Mouse (Mus musculus): Measurements from ENCODE around the gene Tmem62.
A peak's percentile ranks its signal among the peaks of the same experiment; 100 is the strongest.
"Not testable (repeated sequence)": the region's sequence is repeated elsewhere in the genome, so short reads cannot be mapped to it uniquely, and the experiment has no call there.

The Tmem62 gene

DNA sequence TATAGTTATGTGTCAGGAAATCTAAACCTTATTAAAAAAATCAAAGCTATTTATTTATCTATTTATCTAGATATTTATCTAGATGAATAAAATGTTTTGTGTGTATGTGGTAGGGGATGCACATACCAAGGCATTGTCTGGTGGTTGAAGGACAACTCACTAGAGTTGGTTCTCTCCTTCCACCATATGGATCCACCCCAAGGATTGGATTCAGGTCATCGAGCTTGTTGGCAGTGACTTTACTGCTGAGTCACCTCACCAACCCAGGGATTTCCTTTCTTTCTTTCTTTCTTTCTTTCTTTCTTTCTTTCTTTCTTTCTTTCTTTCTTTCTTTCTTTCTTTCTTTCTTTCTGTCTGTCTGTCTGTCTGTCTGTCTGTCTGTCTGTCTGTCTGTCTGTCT, 19.8 kb downstream of the Tmem62 start:
- DNase-seq, result not testable (repeated sequence)

DNA sequence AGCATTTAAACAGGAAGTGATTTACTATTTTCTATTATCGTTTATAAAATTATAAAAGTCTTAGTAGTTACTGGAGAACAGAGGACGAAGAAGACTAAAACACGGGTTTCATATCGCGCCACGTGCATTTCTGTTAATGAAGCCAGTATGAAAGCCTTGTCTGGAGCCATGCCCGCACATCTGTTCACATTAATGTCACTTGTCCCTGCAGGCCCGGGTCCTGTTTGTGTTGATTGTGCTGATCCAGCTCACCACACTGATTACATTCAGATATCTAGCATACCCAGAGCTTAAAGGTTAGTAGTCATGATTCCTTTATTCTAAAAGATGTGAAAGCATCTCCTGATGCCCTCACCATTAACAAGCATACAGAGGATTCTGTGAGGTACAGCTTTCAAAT, 22.0 kb downstream of the Tmem62 start:
- no peak for DNase-seq

DNA sequence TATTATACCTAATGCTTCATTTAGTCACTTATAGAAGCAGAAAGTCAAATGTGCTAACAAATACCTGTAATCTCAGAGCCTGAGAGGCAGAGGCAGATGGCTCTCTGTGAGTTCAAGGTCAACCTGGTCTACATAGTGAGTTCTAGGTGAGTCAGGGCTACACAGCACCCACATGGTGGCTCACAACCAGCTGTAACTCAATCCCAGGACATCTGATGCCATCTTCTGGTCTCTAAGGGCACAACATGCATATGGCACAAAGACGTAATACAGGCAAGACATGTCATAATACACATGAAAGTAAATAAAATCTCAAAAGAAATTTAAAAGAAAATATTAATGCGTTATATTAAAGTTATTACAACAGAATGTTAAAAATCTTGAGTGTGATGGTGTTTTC, 26.8 kb downstream of the Tmem62 start:
- DNase-seq, result no peak

DNA sequence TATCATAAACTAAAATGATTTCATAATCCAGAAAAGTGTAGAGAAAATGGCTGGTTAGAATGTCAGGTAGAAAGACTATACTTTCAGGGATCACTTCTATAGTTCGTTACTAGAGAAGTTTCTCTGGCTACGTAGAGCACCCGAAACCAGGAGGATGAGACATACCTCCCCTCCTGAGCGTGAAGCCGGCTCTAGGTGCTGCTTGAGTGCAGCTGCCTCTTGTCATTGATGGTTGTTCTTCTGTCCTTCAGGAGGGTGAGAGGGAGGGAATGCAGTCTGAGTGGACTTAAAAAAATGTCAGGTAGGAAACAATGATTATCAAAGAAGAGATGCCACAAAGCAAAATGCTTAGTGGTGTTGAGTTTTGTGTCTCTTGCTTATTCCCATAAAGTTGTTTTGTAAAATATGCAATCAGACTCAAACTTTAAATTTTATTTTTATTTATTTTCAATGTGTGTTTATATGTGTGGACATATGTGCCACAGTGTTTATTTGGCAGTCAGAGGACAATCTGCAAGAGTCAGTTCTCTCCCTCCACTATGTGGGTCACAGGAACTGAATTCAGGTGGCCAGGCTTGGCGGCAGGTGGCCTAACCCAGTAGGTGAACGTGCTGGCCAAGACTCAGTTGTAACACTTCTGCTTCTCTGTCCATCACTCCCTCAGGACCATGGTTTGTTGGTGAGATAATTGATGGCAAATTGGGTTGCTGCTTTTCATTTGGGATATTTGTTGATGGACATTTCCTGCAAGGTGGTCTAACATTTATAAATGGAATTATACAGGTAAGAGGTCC, 27.4 kb downstream of the Tmem62 start:
- no peak for DNase-seq

DNA sequence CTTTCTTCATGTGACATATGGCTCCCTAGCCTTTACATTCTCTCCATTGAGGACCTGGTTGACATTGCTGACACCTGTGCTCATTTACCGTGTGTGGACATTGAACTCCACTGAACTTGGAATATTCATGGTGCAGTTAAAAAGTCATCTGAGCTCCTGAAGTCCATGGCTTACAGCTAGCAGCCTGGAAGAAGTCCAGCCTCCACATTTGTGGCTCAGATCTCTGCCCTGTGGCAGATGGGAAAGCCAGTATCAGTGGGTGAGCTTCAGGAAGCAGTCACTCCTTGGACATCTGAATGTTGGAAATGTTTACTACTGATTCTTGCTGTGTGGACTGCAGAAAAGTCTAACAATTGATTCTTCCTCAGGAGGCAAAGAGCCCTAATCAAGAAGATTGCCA, 30.2 kb downstream of the Tmem62 start:
- DNase-seq, result no peak

DNA sequence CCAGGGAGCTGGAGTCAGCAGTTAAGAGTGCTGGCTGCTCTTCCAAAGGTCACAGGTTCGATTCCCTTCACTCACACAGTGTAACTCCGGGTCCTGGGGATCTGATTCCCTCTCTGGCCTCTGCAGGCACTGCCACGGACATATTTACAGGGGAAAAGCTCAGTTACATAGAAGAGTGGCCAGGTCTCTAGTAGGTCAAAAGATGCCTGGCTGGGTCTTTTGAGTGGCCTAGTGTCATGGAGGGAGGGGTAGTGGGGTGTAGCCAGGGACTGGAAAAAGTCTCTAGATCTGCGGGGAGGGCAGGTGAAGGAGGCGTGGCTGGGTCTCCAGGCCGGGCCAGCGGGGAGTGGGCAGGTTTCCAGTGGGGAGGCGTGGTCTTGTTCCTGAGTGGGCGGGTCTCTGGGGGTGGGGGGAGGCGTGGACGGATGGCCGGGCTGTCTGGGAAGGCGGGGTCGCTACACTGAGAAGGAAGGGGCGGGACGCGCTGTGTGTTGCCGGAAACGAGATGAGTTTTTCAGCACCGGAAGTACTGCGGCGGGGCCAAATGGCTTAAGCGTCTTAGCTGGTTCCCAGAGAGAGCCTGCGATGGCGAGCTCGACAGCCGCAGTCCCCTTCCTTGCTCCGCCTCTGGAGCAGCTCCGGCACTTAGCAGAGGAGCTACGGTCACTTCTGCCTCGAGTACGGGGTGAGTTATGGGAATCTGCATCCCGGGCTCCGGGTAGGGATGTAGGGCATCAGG, 31.3 kb downstream of the Tmem62 start, which contains the start of gene Ccndbp1:
Gene Ccndbp1, plus strand, starts transcription at position 479 of the 739 bp plus-strand sequence.
- DNase-seq, result peak; percentile 97

DNA sequence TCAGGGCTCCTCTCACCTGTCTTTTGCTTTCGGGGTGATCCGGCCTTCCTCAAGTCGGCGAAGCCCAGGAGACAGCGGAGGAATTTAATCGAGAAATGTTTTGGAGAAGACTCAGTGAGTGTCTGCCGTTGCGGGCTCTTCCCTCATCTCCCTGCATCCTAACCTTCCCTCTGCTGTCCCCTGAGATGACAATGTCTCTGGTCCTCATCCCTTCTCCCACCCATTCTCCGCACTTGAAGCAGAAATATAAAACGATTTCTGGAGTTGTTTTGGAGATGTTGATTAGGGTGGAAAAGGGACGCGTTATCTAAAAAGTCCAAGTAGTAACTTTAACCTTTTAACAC, 31.8 kb downstream of the Tmem62 start:
- DNase-seq, result no peak

DNA sequence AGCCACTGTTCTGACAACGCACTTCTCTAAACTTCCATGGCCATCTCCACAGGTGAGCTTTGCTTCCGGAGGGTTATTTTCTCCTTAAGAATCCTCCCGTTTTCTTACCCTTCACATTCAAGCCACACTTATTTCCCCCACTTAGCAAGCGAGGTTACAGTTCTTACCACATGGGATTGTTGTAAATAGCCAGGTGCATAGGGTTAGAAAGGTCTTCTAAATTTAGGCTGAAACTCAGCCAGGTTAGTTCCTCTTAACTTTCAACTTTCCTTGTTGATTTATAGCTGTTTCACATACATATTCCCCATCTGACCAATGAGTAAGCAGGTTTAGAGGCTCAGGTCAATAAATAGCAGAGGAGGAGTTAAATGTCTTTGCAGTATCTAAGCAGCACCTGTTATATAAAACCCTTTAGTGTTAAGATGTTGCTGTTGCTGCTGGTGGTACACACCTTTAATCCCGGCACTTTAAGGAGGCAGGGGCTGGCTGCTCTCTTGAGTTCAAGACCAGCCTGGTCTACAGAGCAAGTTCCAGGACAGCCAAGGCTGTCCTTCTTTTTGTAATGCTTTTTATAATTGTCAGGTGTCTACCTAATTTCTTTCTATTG, 32.4 kb downstream of the Tmem62 start:
- no peak for DNase-seq

DNA sequence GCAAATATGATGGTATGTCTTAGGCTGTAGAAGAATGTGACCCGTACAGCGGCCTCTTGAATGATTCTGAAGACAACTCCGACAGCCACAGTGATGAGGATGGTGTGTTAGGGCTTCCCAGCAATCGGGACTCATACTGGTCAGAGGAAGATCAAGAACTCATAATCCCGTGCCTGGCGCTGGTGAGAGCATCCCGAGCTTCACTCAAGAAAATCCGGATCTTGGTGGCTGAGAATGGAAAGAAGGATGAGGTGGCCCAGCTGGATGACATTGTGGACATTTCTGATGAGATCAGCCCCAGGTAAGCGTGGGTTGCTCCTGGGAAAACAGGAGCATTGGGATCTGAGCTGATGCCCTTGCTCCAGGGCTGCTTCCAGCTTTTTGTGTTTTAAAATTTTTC, 35.9 kb downstream of the Tmem62 start:
- DNase-seq, result no peak

DNA sequence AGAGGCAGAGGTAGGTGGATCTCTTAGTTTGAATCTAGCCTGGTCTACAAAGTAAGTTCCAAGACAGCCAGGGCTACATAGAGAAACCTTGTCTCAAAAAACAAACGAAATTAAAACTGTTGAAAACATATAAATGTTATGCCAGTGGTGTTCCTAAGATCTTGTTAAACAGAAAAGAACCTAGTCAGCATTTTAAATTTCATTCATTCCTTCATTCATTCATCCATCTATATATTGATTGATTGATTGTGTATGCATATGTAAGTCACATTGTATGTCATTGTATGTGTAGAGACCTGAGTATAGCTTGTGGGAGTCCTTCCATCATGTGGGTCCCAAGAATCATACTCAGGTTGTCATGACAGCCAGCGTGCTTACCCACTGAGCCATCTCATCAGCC, 38.7 kb downstream of the Tmem62 start:
- no peak for DNase-seq

DNA sequence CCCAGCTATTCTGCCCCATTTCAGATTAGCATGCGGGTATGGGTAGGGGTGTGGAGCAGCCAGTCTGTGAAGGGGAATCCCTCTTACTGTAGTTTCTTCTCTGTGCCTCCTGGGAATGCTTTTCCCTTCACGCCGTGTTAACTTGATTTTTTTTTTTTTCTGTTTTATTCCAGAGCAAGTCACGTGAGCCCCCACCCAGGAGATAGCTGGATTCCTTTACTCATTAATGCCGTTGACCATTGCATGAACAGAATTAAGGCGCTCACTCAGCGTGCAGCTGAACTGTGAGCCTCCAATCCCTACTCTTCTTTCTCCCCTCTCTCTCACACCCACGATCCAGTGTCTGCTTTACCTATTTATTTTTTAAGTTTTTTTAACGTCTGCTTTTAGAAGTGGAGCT, 39.4 kb downstream of the Tmem62 start:
- no peak for DNase-seq

DNA sequence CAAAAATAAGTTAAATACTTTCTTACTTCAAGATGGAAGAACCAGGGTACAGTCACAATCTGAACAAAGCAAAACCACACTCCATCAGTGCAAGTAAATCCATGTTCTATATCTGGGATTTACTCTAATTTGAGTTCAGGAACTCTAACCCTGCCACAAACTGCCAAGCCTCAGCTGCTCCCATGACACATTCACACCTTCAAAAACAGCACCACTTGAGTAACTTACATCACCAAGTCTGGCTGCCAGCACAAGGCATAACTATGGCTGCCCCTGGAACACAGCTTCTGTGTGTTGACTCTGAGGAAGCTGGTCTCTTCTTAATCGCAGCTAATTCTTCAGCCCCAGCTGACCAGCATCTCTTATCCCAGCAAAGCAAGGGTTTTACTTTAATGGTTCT, 40.3 kb downstream of the Tmem62 start:
- DNase-seq, result no peak

DNA sequence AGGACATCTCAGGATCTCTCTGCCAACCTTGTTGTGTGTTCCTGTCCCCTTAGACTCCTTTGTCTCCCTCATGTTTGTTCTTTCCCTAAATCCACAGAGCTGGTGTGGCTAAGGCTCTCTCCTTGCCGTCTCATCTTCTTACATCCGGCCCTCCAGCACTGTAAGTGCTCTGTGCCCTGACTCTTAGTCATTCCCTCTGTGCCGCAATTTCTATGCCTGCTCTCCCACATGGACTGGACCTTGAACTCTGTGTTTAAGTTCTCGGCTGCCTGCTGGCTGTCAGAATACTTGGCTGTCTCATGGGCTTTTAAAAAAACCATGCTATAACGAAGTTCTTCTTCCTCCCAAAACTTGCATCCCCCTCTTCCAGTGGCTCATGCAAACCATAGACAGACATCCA, 46.1 kb downstream of the Tmem62 start:
- no peak for DNase-seq

DNA sequence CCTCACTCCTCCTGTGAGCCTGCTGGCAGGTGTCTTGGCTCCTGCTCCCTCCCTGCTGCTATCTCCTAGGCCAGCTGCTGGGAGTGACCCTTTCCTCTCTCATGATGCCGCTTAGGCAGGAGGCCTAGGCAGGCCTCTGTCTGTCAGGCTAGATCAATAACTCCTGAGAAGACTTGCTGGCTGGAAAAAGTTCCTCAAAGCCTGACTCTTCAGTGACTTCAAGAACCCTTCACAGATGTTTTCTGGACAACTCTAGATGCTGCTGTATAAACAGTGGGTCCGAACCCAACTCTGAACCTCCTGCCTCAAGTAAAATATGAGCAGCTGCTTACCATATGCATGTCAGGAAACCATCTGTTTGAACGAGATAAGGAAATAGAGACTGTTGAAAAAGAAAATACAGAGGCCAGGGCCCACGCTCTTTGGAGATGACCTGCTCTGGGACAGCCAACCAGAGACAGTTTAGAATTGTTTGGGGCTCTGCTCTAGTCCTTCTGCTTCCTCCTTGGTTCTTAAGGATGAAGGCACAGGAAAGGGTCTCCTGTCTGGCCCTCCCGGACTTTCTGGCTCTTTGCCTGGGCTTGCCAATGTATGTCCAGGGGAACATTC, 60.0 kb downstream of the Tmem62 start, which contains the start of gene Epb42:
Gene Epb42, minus strand, starts transcription at position 340 of the 609 bp plus-strand sequence.
- no peak for DNase-seq

DNA sequence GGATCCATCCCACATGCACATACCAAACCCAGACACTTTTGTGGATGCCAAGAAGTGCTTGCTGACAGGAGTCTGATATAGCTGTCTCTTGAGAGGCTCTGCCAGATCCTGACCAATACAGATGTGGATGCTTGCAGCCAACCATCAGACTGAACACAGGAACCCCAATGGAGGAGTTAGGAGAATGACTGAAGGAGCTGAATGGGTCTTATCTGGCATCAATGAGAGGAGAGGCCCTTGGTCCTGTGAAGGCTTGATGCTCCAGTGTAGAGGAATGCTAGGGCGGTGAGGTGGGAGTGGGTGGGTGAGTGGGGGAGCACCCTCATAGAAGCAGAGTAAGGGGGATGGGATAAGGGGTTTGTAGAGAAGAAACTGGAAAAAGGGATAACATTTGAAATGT, 62.0 kb downstream of the Tmem62 start:
- not testable (repeated sequence) for DNase-seq

DNA sequence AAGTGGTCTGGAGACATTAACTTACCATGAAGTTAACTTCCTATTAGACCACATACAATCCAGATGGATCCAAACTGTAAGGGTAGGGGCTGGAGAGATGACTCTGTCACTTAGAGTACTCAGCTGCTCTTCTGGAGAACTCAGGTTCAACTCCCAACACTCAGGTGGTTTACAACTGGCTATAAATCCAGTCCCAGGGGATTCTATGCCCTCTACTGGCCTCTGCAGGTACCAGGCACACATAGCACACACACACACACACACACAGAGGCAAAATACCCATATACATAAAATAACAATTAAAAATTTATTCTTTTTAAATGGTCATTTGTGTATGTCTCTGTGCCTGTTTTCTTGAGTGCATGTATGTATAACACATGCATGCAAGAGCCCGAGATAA, 62.6 kb downstream of the Tmem62 start:
- no peak for DNase-seq

DNA sequence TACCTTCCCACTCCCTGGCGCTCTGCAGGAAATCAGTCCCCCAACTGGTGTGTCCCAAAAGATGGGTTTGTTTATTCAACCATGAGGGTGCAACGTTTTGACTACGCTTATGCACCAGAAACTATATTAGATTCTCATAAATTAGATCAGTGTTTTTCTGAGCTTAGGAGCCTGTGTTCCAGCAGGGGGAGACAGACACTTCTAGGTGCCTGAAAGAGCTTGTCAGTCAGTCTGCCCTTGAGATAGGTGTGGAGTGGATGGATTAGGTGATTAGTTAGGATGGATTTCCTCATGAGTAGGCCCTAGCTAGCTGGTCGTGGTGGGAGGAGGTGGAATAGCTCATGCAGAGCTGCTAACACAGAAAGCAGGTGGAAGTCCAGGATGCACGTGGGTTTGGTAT, 64.3 kb downstream of the Tmem62 start:
- peak; percentile 54 for DNase-seq

DNA sequence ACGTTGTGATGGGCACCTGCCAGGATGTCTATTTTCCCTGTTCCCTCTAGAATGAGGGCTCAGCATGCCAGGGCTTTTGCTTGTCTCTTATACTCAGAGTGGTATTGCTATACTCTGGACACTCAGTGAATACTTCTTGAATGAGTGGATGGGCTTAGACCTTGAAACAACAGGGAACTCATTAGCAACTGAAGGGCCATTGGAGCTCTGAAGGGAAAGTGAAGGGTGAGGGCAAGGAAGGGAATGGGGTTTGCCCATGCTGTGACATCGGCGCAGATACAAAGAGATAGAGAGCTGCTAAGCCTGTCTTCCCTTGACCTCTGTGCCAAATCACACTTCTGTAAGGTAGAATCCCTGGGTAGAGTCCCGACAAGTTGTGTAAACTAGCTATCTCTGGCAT, 68.8 kb downstream of the Tmem62 start:
- no peak for DNase-seq

DNA sequence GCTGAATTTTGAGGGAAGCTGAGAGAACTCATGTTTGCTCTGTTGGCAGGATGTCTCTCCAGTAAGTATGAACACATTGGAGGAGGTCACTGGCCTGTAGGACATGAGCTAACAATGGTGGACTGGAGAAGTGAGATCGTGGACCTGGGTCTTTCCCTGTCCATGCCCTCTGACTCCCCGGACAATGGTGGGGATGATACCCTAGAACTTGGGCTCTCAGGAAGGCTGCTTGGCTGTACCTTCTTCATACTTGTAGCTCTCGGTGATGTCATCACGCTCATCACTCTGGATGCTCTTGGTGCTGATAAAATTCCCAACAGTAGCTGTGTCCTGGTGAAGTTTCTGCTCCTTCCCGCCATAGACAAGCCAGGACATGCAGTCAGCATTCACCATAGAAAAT, 75.4 kb downstream of the Tmem62 start:
- DNase-seq, result no peak

DNA sequence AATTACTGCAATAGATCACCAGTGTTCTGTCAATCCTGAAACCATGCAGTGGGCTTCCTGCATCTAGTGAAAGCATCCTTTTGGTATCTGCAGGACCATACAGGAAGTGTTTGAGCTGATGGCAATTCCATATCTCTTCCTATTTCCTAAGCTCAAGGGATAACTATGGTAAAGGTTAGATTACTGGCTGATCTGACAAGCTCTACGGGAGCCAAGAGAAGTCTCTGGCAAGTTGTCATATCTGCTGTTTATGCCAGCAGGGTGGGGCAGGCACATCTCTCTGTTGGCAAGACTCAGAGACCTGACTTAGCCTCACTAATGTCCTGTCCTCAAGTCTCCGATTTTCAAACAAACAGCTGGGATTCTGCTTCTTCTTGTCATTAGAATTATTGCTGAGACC, 77.2 kb downstream of the Tmem62 start:
- DNase-seq, result no peak

DNA sequence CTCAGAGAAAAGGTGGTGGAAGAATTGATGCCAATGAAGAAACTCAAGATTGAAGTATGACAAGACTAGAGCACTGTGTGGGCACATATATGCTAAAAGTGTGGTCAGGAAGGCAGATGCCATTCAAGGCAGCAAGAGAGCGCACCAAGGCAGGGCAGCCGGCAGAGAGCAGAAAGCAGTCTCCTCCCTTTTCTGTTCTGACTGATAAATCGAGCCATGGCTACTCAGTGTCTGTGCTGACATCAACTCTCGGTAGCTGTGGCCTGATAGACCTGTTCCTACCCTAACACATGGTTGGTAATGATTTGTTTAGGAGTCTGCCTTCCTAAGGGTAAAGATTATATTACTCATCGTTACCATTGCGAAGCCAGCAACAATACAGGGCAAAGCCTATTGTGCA, 79.1 kb downstream of the Tmem62 start:
- no peak for DNase-seq

All from retina, postnatal 1 day (tissue).